Mouse (Mus musculus) forebrain, postnatal 0 days (tissue): Measurements from ENCODE around the gene Sdhb. TPM values are rescaled to one million over a fixed set of nuclear protein-coding genes. Genes with fewer than 3 reads are reported as not detected.

ENCODE experiments used
- ATAC-seq: fragments of 200-750 bp; cut with Nextera tagmentation; 2 replicates; pipeline ENCODE4 v1.8.0; 2017; ENCODE audit warnings: mild to moderate bottlenecking, moderate library complexity
- DNase-seq: peaks from one replicate; pipeline ENCODE4 v3.0.0-alpha.2; 2015
- H3K27ac ChIP-seq: fragments of 300-500 bp; sonication (generic); 2 replicates; pipeline ENCODE4 v1.5.1; 2014; ENCODE audit warnings: low read depth, mild to moderate bottlenecking, antibody characterized with exemption, low read length, moderate library complexity, mixed read lengths
- H3K27me3 ChIP-seq: fragments of 300-500 bp; sonication (generic); 2 replicates; pipeline ENCODE4 v1.6.1; 2014; ENCODE audit warnings: mild to moderate bottlenecking, low read length, mixed read lengths; ENCODE audit not compliant: insufficient read depth
- H3K36me3 ChIP-seq: fragments of 300-500 bp; sonication (generic); 2 replicates; pipeline ENCODE4 v1.6.1; 2014; ENCODE audit warnings: mild to moderate bottlenecking, moderate library complexity; ENCODE audit not compliant: insufficient read depth
- H3K4me1 ChIP-seq: fragments of 300-500 bp; sonication (generic); 2 replicates; pipeline ENCODE4 v1.6.1; 2014; ENCODE audit warnings: antibody characterized with exemption; ENCODE audit not compliant: insufficient read depth
- H3K4me2 ChIP-seq: fragments of 300-500 bp; sonication (generic); 2 replicates; pipeline ENCODE4 v1.6.1; 2014; ENCODE audit warnings: low read depth, mild to moderate bottlenecking, moderate library complexity
- H3K4me3 ChIP-seq: fragments of 300-500 bp; sonication (generic); 2 replicates; pipeline ENCODE4 v1.5.1; 2014; ENCODE audit warnings: low read depth, low read length, mixed read lengths
- H3K9ac ChIP-seq: fragments of 300-500 bp; sonication (generic); 2 replicates; pipeline ENCODE4 v1.6.1; 2014; ENCODE audit warnings: mild to moderate bottlenecking
- H3K9me3 ChIP-seq: fragments of 300-500 bp; sonication (generic); 2 replicates; pipeline ENCODE4 v1.6.1; 2016; ENCODE audit warnings: low read length
- CTCF ChIP-seq: sonication (generic); IDR thresholded peaks from 2 replicates; pipeline ENCODE4 v1.5.1; 2016; ENCODE audit warnings: antibody characterized with exemption, control low read depth, low read depth
- WGBS: fragments of 180-500 bp; shearing (Covaris S2); extraction: QIAGEN DNeasy Blood & Tissue Kit; methylation state at CpG from one replicate; pipeline ENCODE4 v1.1.7; 2014; 5-methylcytosine and 5-hydroxymethylcytosine counted together
- polyA plus RNA-seq: library from polyadenylated mRNA; unstranded; fragments of >200 nt; fragmentation: Nextera tagmentation; extraction: Ambion mirVana; gene quantifications from 2 replicates; pipeline ENCODE4 v1.2.1, GENCODE M21; 2015
- total RNA-seq: library from RNA; depleted of rRNA; stranded (reverse); fragments of >200 nt; gene quantifications from 2 replicates; pipeline ENCODE4 v1.2.3, GENCODE M21; 2014

The Sdhb gene
- total and polyA plus RNA-seq, 2 experiments from 2014 or later, result 254 to 564 TPM

DNA sequence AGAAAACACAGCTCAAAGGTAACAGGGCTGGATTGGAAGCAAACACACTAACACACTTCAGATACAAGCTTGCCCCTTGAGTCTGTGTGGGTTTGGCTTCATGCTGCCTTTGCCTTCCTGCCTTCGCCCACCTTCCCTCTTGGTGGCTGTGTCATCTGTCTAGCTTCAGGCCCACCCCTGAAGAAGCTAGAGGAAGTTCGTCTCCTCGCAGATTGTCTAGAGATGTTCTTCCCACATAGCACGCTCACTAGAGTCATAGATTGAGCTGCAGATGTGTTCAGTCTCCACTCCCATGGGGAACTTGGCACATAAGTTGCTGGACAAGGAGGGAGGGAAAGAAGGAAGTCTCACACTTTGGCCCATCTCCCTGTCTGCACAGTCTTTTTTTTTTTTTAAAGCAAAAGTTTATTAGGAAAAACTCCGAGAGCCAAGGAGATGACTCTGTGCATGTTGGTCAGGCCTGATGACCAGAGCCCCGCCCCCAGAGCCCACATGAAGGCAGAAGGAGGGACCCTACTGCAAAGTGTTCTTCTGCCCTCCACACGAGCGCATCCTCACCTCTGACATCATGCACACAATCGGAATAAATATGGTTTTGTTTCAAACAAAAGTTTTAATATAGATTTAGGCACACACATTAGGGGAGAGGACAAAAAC, 3.1 kb downstream of the Sdhb start:
- H3K4me2 ChIP-seq, result no peak overlapping the region
- no peak overlapping the region for H3K27ac ChIP-seq
- H3K9ac ChIP-seq, result no peak overlapping the region
- peaks cover 25% of the 10 kb centered on the region for H3K36me3 ChIP-seq
- ATAC-seq, result no peak
- no peak for DNase-seq
- H3K9me3 ChIP-seq, result no peaks in the 10 kb centered on the region
- TF ChIP-seq CTCF, result no peak
- 83% methylated on average over 9 of the region's 9 CpGs for WGBS
- H3K4me1 ChIP-seq, result peaks cover 14% of the 10 kb centered on the region
- H3K27me3 ChIP-seq, result no peaks in the 10 kb centered on the region
- H3K4me3 ChIP-seq, result no peak overlapping the region

- H3K4me3 ChIP-seq, result no peak overlapping the region
- H3K9ac ChIP-seq, result no peak overlapping the region
- peak; percentile 91 for TF ChIP-seq CTCF
- H3K4me1 ChIP-seq, result peaks cover 14% of the 10 kb centered on the region
- no peaks in the 10 kb centered on the region for H3K27me3 ChIP-seq
- peaks cover 31% of the 10 kb centered on the region for H3K36me3 ChIP-seq
- peak; percentile 29; the same call in 1 of the 2 replicates for ATAC-seq
- H3K4me2 ChIP-seq, result no peak overlapping the region
- 7% methylated on average over 7 of the region's 7 CpGs for WGBS
- DNase-seq, result peak; percentile 86
- no peaks in the 10 kb centered on the region for H3K9me3 ChIP-seq
- no peak overlapping the region for H3K27ac ChIP-seq
Observed at GRCm38 (mm10) chr4:140964620-140965019, 3.6 kb downstream of the Sdhb start.

DNA sequence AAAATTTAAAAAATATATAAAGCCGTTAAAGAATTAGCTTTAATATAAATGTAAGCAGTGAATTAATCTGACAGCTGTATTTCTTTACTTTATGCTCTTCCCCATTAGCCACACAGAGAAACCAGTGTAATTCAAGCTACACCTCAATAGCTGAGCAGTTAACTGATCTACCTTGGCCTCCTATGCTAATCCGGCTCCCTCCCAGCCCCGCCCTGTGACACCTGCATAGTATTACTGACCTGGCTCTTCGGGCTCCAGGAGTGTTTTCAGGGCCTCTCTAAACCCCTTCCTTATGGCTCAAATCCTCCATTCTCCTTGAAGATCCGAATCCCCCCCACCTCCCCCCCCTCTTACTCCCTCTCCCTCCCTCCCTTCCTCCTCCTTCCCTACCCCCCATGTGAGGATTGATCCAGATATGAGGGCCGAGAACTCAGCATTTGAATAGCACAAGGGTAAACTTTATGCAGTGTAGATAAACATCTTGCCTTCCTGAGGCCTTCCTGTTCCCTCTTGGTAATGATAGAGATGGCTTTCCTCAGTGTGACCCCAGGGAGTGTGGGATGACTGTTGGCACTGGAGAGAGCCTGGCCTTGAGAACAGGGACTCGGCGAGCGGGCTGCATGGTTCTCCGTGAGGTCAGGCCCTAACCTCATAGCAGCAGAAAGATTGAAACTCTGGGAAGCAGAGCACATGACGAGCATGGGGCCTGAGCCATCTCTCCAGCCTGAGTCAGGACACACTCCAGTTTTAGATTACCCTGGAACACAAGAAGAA, 6.6 kb downstream of the Sdhb start:
- H3K9ac ChIP-seq, result no peak overlapping the region
- H3K27ac ChIP-seq, result no peak overlapping the region
- H3K4me1 ChIP-seq, result peaks cover 4% of the 10 kb centered on the region
- no peak overlapping the region for H3K4me3 ChIP-seq
- H3K9me3 ChIP-seq, result no peaks in the 10 kb centered on the region
- WGBS, result 87% methylated on average over 11 of the region's 11 CpGs
- TF ChIP-seq CTCF, result no peak
- ATAC-seq, result no peak
- DNase-seq, result no peak
- no peak overlapping the region for H3K4me2 ChIP-seq
- peaks cover 55% of the 10 kb centered on the region for H3K36me3 ChIP-seq
- no peaks in the 10 kb centered on the region for H3K27me3 ChIP-seq

DNA sequence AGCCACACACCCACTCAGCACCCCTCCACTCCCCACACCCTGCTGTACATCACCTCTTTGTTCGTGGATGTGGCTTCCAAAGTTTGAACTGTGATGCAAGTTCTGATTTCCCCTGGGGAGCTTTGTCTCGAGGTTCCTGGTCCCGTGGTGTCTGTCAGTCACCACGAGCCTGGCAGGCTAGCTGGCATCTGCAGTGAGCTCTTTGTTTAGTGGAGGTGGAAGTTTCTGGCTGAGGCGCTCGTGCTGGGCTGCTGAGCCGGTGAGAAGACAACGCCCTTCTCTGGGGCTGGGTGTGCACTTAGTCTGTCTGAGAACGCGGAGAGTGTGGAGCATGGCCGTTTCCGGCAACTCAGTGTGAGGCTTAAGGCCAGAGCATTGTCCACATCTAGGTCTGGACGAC, 10.7 kb downstream of the Sdhb start:
- Histone ChIP-seq H3K9me3 (no peaks in the 10 kb centered on the region), H3K36me3 (peaks cover 87% of the 10 kb centered on the region), H3K4me2 (no peak overlapping the region), H3K27me3 (no peaks in the 10 kb centered on the region), H3K4me1 (no peaks in the 10 kb centered on the region), H3K9ac (no peak overlapping the region), H3K4me3 (no peak overlapping the region), H3K27ac (no peak overlapping the region)
- ATAC-seq (no peak), DNase-seq (no peak)
- no peak for TF ChIP-seq CTCF
- WGBS, result 83% methylated on average over 13 of the region's 13 CpGs

DNA sequence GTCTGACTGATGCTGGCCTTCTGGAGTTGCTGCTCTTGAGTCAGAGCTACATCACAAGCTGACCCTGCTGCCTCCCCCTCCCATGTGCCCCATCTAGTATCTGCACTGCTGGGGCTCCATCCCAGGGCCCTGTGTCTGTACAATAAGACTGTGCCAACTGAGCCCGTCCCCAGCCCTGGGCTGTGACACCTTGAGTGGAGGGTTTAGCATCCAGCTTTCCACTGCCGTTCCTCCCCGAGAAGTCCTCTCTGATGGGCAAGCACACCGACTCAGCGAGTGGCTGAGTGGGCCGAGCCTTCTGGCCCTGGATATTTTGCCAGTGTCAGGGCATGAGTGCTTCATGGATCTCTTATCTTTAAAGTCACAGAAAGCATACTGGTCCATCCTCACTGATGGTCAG, 13.4 kb downstream of the Sdhb start:
- Histone ChIP-seq H3K9ac (no peak overlapping the region), H3K27me3 (no peaks in the 10 kb centered on the region), H3K36me3 (peaks cover 89% of the 10 kb centered on the region), H3K4me3 (no peak overlapping the region), H3K4me1 (no peaks in the 10 kb centered on the region), H3K9me3 (no peaks in the 10 kb centered on the region), H3K27ac (no peak overlapping the region), H3K4me2 (no peak overlapping the region)
- DNase-seq (no peak), ATAC-seq (no peak)
- WGBS, result 96% methylated on average over 6 of the region's 6 CpGs
- TF ChIP-seq CTCF, result no peak

DNA sequence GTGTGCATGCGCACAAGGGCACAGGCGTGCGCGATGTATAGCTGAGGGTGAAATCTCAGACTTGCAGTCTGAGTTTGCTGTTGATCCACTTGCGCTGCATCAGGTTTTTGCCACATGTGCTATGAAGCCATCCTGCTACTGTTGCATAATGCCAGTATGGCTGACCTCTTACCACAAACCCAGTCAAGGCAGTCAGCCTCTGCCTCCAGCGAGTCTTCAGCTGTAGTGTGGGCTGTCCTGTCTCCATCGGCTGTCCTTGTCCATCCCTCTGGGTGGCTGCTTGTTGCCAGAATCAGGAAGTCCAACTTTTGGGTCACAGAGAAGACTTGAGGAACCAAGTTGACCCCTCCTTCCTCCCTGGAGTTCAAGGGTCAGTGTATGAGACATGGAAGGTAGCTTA, 14.4 kb downstream of the Sdhb start:
- Histone ChIP-seq H3K27ac (no peak overlapping the region), H3K27me3 (no peaks in the 10 kb centered on the region), H3K9ac (no peak overlapping the region), H3K9me3 (no peaks in the 10 kb centered on the region), H3K4me2 (no peak overlapping the region), H3K36me3 (peaks cover 90% of the 10 kb centered on the region), H3K4me1 (no peaks in the 10 kb centered on the region), H3K4me3 (no peak overlapping the region)
- 96% methylated on average over 7 of the region's 7 CpGs for WGBS
- TF ChIP-seq CTCF, result no peak
- DNase-seq (no peak), ATAC-seq (no peak)

- H3K4me3 ChIP-seq, result no peak overlapping the region
- H3K9ac ChIP-seq, result no peak overlapping the region
- H3K9me3 ChIP-seq, result no peaks in the 10 kb centered on the region
- H3K4me1 ChIP-seq, result no peaks in the 10 kb centered on the region
- no peak for ATAC-seq
- no peak for TF ChIP-seq CTCF
- no peak overlapping the region for H3K27ac ChIP-seq
- H3K27me3 ChIP-seq, result no peaks in the 10 kb centered on the region
- DNase-seq, result no peak
- H3K36me3 ChIP-seq, result peaks cover 74% of the 10 kb centered on the region
- H3K4me2 ChIP-seq, result no peak overlapping the region
- WGBS, result 92% methylated on average over 10 of the region's 10 CpGs
Observed at GRCm38 (mm10) chr4:140977278-140977677, 16.3 kb downstream of the Sdhb start.
